Mouse (Mus musculus) liver, embryonic 14.5 days (tissue): ENCODE data around the gene Eef1a2.

ENCODE experiments used
- CTCF ChIP-seq: IDR thresholded peaks from 2 replicates; pipeline ENCODE4 v1.5.1; 2016; ENCODE audit warnings: antibody characterized with exemption, low read depth, control low read depth
- EP300 ChIP-seq: IDR thresholded peaks from 2 replicates; pipeline ENCODE4 v1.6.1; 2016; ENCODE audit warnings: antibody characterized with exemption, low read depth

- TF ChIP-seq CTCF (no peak), EP300 (no peak)
Observed at GRCm38 (mm10) chr2:181153131-181153530, 3.7 kb downstream of the Eef1a2 start.
